Mouse (Mus musculus) liver, embryonic 14.5 days (tissue): Measurements from ENCODE around the gene Eef1g. TPM values are rescaled to one million over a fixed set of nuclear protein-coding genes. Genes with fewer than 3 reads are reported as not detected.
A peak's percentile ranks its signal among the peaks of the same experiment; 100 is the strongest.

Experiments
- ATAC-seq: fragments of 200-750 bp; cut with Nextera tagmentation; 2 replicates; pipeline ENCODE4 v1.8.0; 2017; ENCODE audit warnings: moderate number of reproducible peaks, mild to moderate bottlenecking, moderate library complexity; ENCODE audit not compliant: insufficient read depth
- DNase-seq, 3 experiments: peaks; one replicate each; pipeline ENCODE4 v3.0.0-alpha.2; 2012 to 2013; ENCODE audit warnings: low read depth in 3 of 3, low spot score in 3 of 3
- H3K27ac ChIP-seq: fragments of 300-500 bp; sonication (generic); 2 replicates; pipeline ENCODE4 v1.5.1; 2014; ENCODE audit warnings: moderate library complexity, mild to moderate bottlenecking, control low read depth, inconsistent platforms
- H3K27me3 ChIP-seq: fragments of 300-500 bp; sonication (generic); 2 replicates; pipeline ENCODE4 v1.6.1; 2014; ENCODE audit warnings: mild to moderate bottlenecking, low read length, moderate library complexity; ENCODE audit not compliant: control insufficient read depth, insufficient read depth
- H3K36me3 ChIP-seq: fragments of 300-500 bp; sonication (generic); replicated peaks from 2 replicates; pipeline ENCODE4 v1.6.1; 2014; ENCODE audit warnings: low read depth; ENCODE audit not compliant: control insufficient read depth, insufficient read depth
- H3K4me1 ChIP-seq, 2 experiments: fragments of 200-500 bp in 1 of 2; fragments of 300-500 bp in 1 of 2; sonication (generic) in 1 of 2; replicated peaks; 2 replicates each; pipeline ENCODE4 v1.6.1; 2012 to 2014; ENCODE audit warnings: antibody characterized with exemption in 1 of 2, inconsistent platforms in 1 of 2, low read length in 1 of 2; ENCODE audit not compliant: control insufficient read depth in 2 of 2, insufficient read depth in 2 of 2
- H3K4me2 ChIP-seq: fragments of 300-500 bp; sonication (generic); 2 replicates; pipeline ENCODE4 v1.6.1; 2014; ENCODE audit warnings: low read depth, mild to moderate bottlenecking, control low read depth, moderate library complexity
- H3K4me3 ChIP-seq, 2 experiments: fragments of 200-500 bp in 1 of 2; fragments of 300-500 bp in 1 of 2; sonication (generic) in 1 of 2; 2 replicates each; pipeline ENCODE4 v1.5.1; 2012 to 2014; ENCODE audit warnings: low read depth in 2 of 2, low read length in 2 of 2, mild to moderate bottlenecking in 2 of 2, control low read depth in 1 of 2, inconsistent platforms in 1 of 2, moderate library complexity in 1 of 2; ENCODE audit not compliant: insufficient read depth in 1 of 2
- H3K9ac ChIP-seq: fragments of 300-500 bp; sonication (generic); replicated peaks from 2 replicates; pipeline ENCODE4 v1.6.1; 2014; ENCODE audit warnings: mild to moderate bottlenecking, control low read depth, moderate library complexity
- H3K9me3 ChIP-seq: fragments of 300-500 bp; sonication (generic); 2 replicates; pipeline ENCODE4 v1.6.1; 2016; ENCODE audit warnings: low read length, mixed read lengths; ENCODE audit not compliant: control insufficient read depth
- CTCF ChIP-seq: IDR thresholded peaks from 2 replicates; pipeline ENCODE4 v1.5.1; 2016; ENCODE audit warnings: antibody characterized with exemption, low read depth, control low read depth
- EP300 ChIP-seq: IDR thresholded peaks from 2 replicates; pipeline ENCODE4 v1.6.1; 2016; ENCODE audit warnings: antibody characterized with exemption, low read depth
- WGBS: fragments of 180-500 bp; shearing (Covaris S2); extraction: QIAGEN DNeasy Blood & Tissue Kit; methylation state at CpG from one replicate; pipeline ENCODE4 v1.1.7; 2014; ENCODE audit not compliant: insufficient replicate concordance; 5-methylcytosine and 5-hydroxymethylcytosine counted together
- polyA plus RNA-seq, 2 experiments: library from polyadenylated mRNA; depleted of rRNA in 1 of 2; stranded (reverse) in 1 of 2; unstranded in 1 of 2; fragments of >200 nt; fragmentation: Nextera tagmentation in 1 of 2; extraction: Ambion mirVana in 1 of 2; gene quantifications; 2 replicates each; pipeline versions ENCODE4 v1.2.1 to v1.2.3; 2012 to 2014

Gene Eef1g
- polyA plus RNA-seq, 2 experiments: 178 to 183 TPM

GRCm38 (mm10) chr19:8976535-8976934 lies 9.7 kb downstream of the Eef1g start:
- H3K9me3 ChIP-seq: no peaks in the 10 kb centered on the region
- no peak for DNase-seq
- no peaks in the 10 kb centered on the region for H3K4me1 ChIP-seq
- H3K36me3 ChIP-seq: peaks cover 78% of the 10 kb centered on the region
- no peak overlapping the region for H3K27ac ChIP-seq
- TF ChIP-seq CTCF (peak; percentile 81), EP300 (no peak)
- no peak overlapping the region for H3K9ac ChIP-seq
- no peak overlapping the region for H3K4me2 ChIP-seq
- no peak overlapping the region for H3K4me3 ChIP-seq
- WGBS: 70% methylated on average over 3 of the region's 3 CpGs
- H3K27me3 ChIP-seq: no peaks in the 10 kb centered on the region
- ATAC-seq: no peak

- DNase-seq (no peak), ATAC-seq (no peak)
- peaks cover 38% of the 10 kb centered on the region for H3K36me3 ChIP-seq
- 21% methylated on average over 5 of the region's 5 CpGs for WGBS
- no peak overlapping the region for H3K9ac ChIP-seq
- TF ChIP-seq EP300 (no peak), CTCF (no peak)
- H3K4me3 ChIP-seq: no peak overlapping the region
- H3K27ac ChIP-seq: no peak overlapping the region
- no peaks in the 10 kb centered on the region for H3K9me3 ChIP-seq
- H3K27me3 ChIP-seq: no peaks in the 10 kb centered on the region
- peaks cover 0 to 14% of the 10 kb centered on the region in 2 experiments; a peak in 2 of 4 replicates for H3K4me1 ChIP-seq
- H3K4me2 ChIP-seq: no peak overlapping the region
Observed at GRCm38 (mm10) chr19:8980771-8981170, 13.9 kb downstream of the Eef1g start.

- Histone ChIP-seq H3K27ac (no peak overlapping the region), H3K36me3 (peaks cover 31% of the 10 kb centered on the region), H3K4me2 (no peak overlapping the region), H3K9ac (no peak overlapping the region), H3K4me3 (no peak overlapping the region), H3K27me3 (no peaks in the 10 kb centered on the region; the same call in none of the 2 replicates), H3K4me1 (peaks cover 0 to 16% of the 10 kb centered on the region in 2 experiments; a peak in 2 of 4 replicates), H3K9me3 (no peaks in the 10 kb centered on the region)
- TF ChIP-seq EP300 (no peak), CTCF (no peak)
- DNase-seq (no peak), ATAC-seq (peak; percentile 11; the same call in 1 of the 2 replicates)
- WGBS: 53% methylated on average over 2 of the region's 2 CpGs
Observed at GRCm38 (mm10) chr19:8981450-8982168, 14.8 kb downstream of the Eef1g start.

GRCm38 (mm10) chr19:8982303-8983149 lies 15.7 kb downstream of the Eef1g start:
- H3K4me3 ChIP-seq: no peak overlapping the region
- no peak overlapping the region for H3K9ac ChIP-seq
- 36% methylated on average over 5 of the region's 5 CpGs for WGBS
- no peak for ATAC-seq
- no peaks in the 10 kb centered on the region for H3K9me3 ChIP-seq
- no peak overlapping the region for H3K27ac ChIP-seq
- no peaks in the 10 kb centered on the region; the same call in none of the 2 replicates for H3K27me3 ChIP-seq
- H3K36me3 ChIP-seq: peaks cover 21% of the 10 kb centered on the region
- no peak for DNase-seq
- no peak overlapping the region for H3K4me2 ChIP-seq
- H3K4me1 ChIP-seq: peaks cover 0 to 16% of the 10 kb centered on the region in 2 experiments; a peak in 2 of 4 replicates
- TF ChIP-seq CTCF: no peak
- TF ChIP-seq EP300: no peak

GRCm38 (mm10) chr19:8983150-8983650 lies 16.4 kb downstream of the Eef1g start:
- Histone ChIP-seq H3K9me3 (no peaks in the 10 kb centered on the region), H3K4me1 (peaks cover 0 to 16% of the 10 kb centered on the region in 2 experiments; a peak in 2 of 4 replicates), H3K9ac (no peak overlapping the region), H3K4me3 (no peak overlapping the region), H3K4me2 (no peak overlapping the region), H3K27ac (no peak overlapping the region), H3K36me3 (peaks cover 15% of the 10 kb centered on the region), H3K27me3 (peaks cover 5% of the 10 kb centered on the region)
- WGBS: 7% methylated on average over 4 of the region's 4 CpGs
- TF ChIP-seq EP300: no peak
- no peak for TF ChIP-seq CTCF
- DNase-seq (no peak), ATAC-seq (no peak)
